Mouse (Mus musculus): Measurements from ENCODE around the gene Ctcf. TPM values are rescaled to one million over a fixed set of nuclear protein-coding genes. Genes with fewer than 3 reads are reported as not detected.

Gene Ctcf
- total RNA-seq, 2 experiments from 2014 or later, result 63.7 to 68.5 TPM

GRCm38 (mm10) chr8:105636963-105637510 is 669 bp downstream of the Ctcf start, which contains the start of gene Agrp:
Gene Agrp, minus strand, starts transcription at chr8:105637393.
- intact Hi-C loops (cut with DNase I), result loop anchor here (1.0 to 5.0 kb wide), 4 partner anchors 13 to 71 kb away; partner anchors contain the start of genes Acd, Atp6v0d1 and Pard6a
- DNase-seq (ENCODE audit: low spot score in 2 of 2), result peak; percentile 54 to 56

- intact Hi-C loops (cut with DNase I), result loop anchor here (1.0 to 5.0 kb wide), 2 partner anchors 65 to 71 kb away; partner anchors contain the start of genes Acd, Atp6v0d1 and Pard6a
- no peak for DNase-seq (ENCODE audit: low spot score in 2 of 2)
Observed at GRCm38 (mm10) chr8:105637601-105638041, 1.3 kb downstream of the Ctcf start.

- DNase-seq (ENCODE audit: low spot score in 2 of 2), result no peak
- intact Hi-C loops (cut with DNase I), result loop anchor here (5.0 kb wide), 1 partner anchor 64 kb away; the partner anchor contains the start of genes Acd and Pard6a
Observed at GRCm38 (mm10) chr8:105638510-105638909, 2.1 kb downstream of the Ctcf start.

GRCm38 (mm10) chr8:105639835-105640234 is 3.5 kb downstream of the Ctcf start:
- DNase-seq (ENCODE audit: low spot score in 2 of 2), result no peak
- intact Hi-C loops (cut with DNase I), result loop anchor here (5.0 kb wide), 1 partner anchor 62 kb away; the partner anchor contains the start of genes Acd and Pard6a

GRCm38 (mm10) chr8:105640511-105640910 is 4.1 kb downstream of the Ctcf start:
- intact Hi-C loops (cut with DNase I), result no loop called here
- no peak for DNase-seq (ENCODE audit: low spot score in 2 of 2)

- no peak for DNase-seq (ENCODE audit: low spot score in 2 of 2)
- intact Hi-C loops (cut with DNase I), result no loop called here
Observed at GRCm38 (mm10) chr8:105645205-105645604, 8.8 kb downstream of the Ctcf start.

- DNase-seq (ENCODE audit: low spot score in 2 of 2), result no peak
- intact Hi-C loops (cut with DNase I), result no loop called here
Observed at GRCm38 (mm10) chr8:105648929-105649328, 12.6 kb downstream of the Ctcf start.

- DNase-seq (ENCODE audit: low spot score in 2 of 2), result no peak
- intact Hi-C loops (cut with DNase I), result no loop called here
Observed at GRCm38 (mm10) chr8:105657641-105658040, 21.3 kb downstream of the Ctcf start.

GRCm38 (mm10) chr8:105661167-105661566 is 24.8 kb downstream of the Ctcf start:
- peak in 1 of 2 experiments; percentile 12 for DNase-seq (ENCODE audit: low spot score in 2 of 2)
- intact Hi-C loops (cut with DNase I), result no loop called here

GRCm38 (mm10) chr8:105677891-105678290 is 41.5 kb downstream of the Ctcf start:
- DNase-seq (ENCODE audit: low spot score in 2 of 2), result no peak
- intact Hi-C loops (cut with DNase I), result no loop called here

GRCm38 (mm10) chr8:105685325-105685724 is 49.0 kb downstream of the Ctcf start:
- intact Hi-C loops (cut with DNase I), result no loop called here
- no peak for DNase-seq (ENCODE audit: low spot score in 2 of 2)

- no peak for DNase-seq (ENCODE audit: low spot score in 2 of 2)
Observed at GRCm38 (mm10) chr8:105685796-105686308, 49.5 kb downstream of the Ctcf start, which contains the start of gene Carmil2. Gene Carmil2, plus strand, starts transcription at chr8:105686274.

GRCm38 (mm10) chr8:105686551-105686950 is 50.2 kb downstream of the Ctcf start:
- intact Hi-C loops (cut with DNase I), result no loop called here

More at GRCm38 (mm10) chr8:105685796-105686308, 49.5 kb downstream of the Ctcf start, which contains the start of gene Carmil2:
- intact Hi-C loops (cut with DNase I), result no loop called here

GRCm38 (mm10) chr8:105687512-105687911 is 51.1 kb downstream of the Ctcf start:
- no peak for DNase-seq (ENCODE audit: low spot score in 2 of 2)
- intact Hi-C loops (cut with DNase I), result no loop called here

More at GRCm38 (mm10) chr8:105686551-105686950, 50.2 kb downstream of the Ctcf start:
- no peak for DNase-seq (ENCODE audit: low spot score in 2 of 2)

- intact Hi-C loops (cut with DNase I), result no loop called here
- DNase-seq (ENCODE audit: low spot score in 2 of 2), result no peak
Observed at GRCm38 (mm10) chr8:105688242-105688752, 51.9 kb downstream of the Ctcf start.

GRCm38 (mm10) chr8:105689256-105689982 is 53.1 kb downstream of the Ctcf start:
- no peak for DNase-seq (ENCODE audit: low spot score in 2 of 2)
- intact Hi-C loops (cut with DNase I), result no loop called here

- no peak for DNase-seq (ENCODE audit: low spot score in 2 of 2)
- intact Hi-C loops (cut with DNase I), result no loop called here
Observed at GRCm38 (mm10) chr8:105689983-105690360, 53.6 kb downstream of the Ctcf start.

GRCm38 (mm10) chr8:105690978-105691377 is 54.6 kb downstream of the Ctcf start:
- DNase-seq (ENCODE audit: low spot score in 2 of 2), result no peak
- intact Hi-C loops (cut with DNase I), result no loop called here

GRCm38 (mm10) chr8:105692449-105693182 is 56.2 kb downstream of the Ctcf start:
- DNase-seq (ENCODE audit: low spot score in 2 of 2), result no peak
- intact Hi-C loops (cut with DNase I), result no loop called here

Measured in left cerebral cortex, postnatal 25 days (tissue).